Mouse (Mus musculus): ENCODE measurements at regions not wholly inside any gene's neighbourhood (a gene's known extent, or its start where the extent isn't known, plus 50 kb on each side); places are given as distances from the start of the nearest gene placed in this dataset.
"Not testable (repeated sequence)": the region's sequence is repeated elsewhere in the genome, so short reads cannot be mapped to it uniquely, and the experiment has no call there.

GRCm38 (mm10) chr14:14478159-14478558 lies 77.1 kb downstream of the Olfr721-ps1 start:
- 66% methylated on average over 2 of the region's 2 CpGs for WGBS
- not testable (repeated sequence) for H3K27me3 ChIP-seq (ENCODE audit: low read depth, poor library complexity, severe bottlenecking); H3K9me3 ChIP-seq (replicated peaks); H3K4me1 ChIP-seq; H3K36me3 ChIP-seq; DNase-seq (ENCODE audit: low spot score); H3K27ac ChIP-seq; H3K4me3 ChIP-seq

- no peaks in the 10 kb centered on the region for H3K4me1 ChIP-seq
- no peaks in the 10 kb centered on the region for H3K36me3 ChIP-seq
- WGBS, result 82% methylated on average over 1 of the region's 1 CpGs
- H3K27ac ChIP-seq, result no peak overlapping the region
- no peaks in the 10 kb centered on the region for H3K9me3 ChIP-seq (replicated peaks)
- H3K4me3 ChIP-seq, result no peak overlapping the region
- no peaks in the 10 kb centered on the region for H3K27me3 ChIP-seq (ENCODE audit: low read depth, poor library complexity, severe bottlenecking)
- DNase-seq (ENCODE audit: low spot score), result no peak
Measured at GRCm38 (mm10) chr14:14481840-14482239, 80.7 kb downstream of the Olfr721-ps1 start.

- Histone ChIP-seq H3K9me3 (replicated peaks) (no peaks in the 10 kb centered on the region), H3K27me3 (ENCODE audit: low read depth, poor library complexity, severe bottlenecking) (no peaks in the 10 kb centered on the region), H3K4me1 (no peaks in the 10 kb centered on the region), H3K27ac (no peak overlapping the region), H3K36me3 (no peaks in the 10 kb centered on the region), H3K4me3 (no peak overlapping the region)
- 95% methylated on average over 1 of the region's 1 CpGs for WGBS
- DNase-seq (ENCODE audit: low spot score), result no peak
Measured at GRCm38 (mm10) chr14:14486356-14486755, 85.3 kb downstream of the Olfr721-ps1 start.

- Histone ChIP-seq H3K9me3 (replicated peaks) (no peaks in the 10 kb centered on the region), H3K4me1 (no peaks in the 10 kb centered on the region), H3K36me3 (no peaks in the 10 kb centered on the region), H3K27ac (no peak overlapping the region), H3K27me3 (ENCODE audit: low read depth, poor library complexity, severe bottlenecking) (no peaks in the 10 kb centered on the region), H3K4me3 (no peak overlapping the region)
- DNase-seq (ENCODE audit: low spot score), result no peak
Measured at GRCm38 (mm10) chr14:14490501-14490900, 89.4 kb downstream of the Olfr721-ps1 start.

- no peak for DNase-seq (ENCODE audit: low spot score)
- H3K9me3 ChIP-seq (replicated peaks), result no peaks in the 10 kb centered on the region
Measured at GRCm38 (mm10) chr14:14492041-14492440, 90.9 kb downstream of the Olfr721-ps1 start.

GRCm38 (mm10) chr14:14511927-14512326 lies 110.8 kb downstream of the Olfr721-ps1 start:
- H3K27ac ChIP-seq, result no peak overlapping the region
- H3K4me1 ChIP-seq, result no peaks in the 10 kb centered on the region
- H3K27me3 ChIP-seq (ENCODE audit: low read depth, poor library complexity, severe bottlenecking), result no peaks in the 10 kb centered on the region
- no peaks in the 10 kb centered on the region for H3K9me3 ChIP-seq (replicated peaks)
- 89% methylated on average over 4 of the region's 4 CpGs for whole genome bisulfite sequencing
- no peak overlapping the region for H3K4me3 ChIP-seq
- H3K36me3 ChIP-seq, result no peaks in the 10 kb centered on the region
- DNase-seq (ENCODE audit: low spot score), result no peak

More at GRCm38 (mm10) chr14:14492041-14492440, 90.9 kb downstream of the Olfr721-ps1 start:
- H3K4me3 ChIP-seq, result no peak overlapping the region
- no peaks in the 10 kb centered on the region for H3K36me3 ChIP-seq
- H3K27ac ChIP-seq, result no peak overlapping the region
- H3K4me1 ChIP-seq, result no peaks in the 10 kb centered on the region
- no peaks in the 10 kb centered on the region for H3K27me3 ChIP-seq (ENCODE audit: low read depth, poor library complexity, severe bottlenecking)

- H3K36me3 ChIP-seq, result no peaks in the 10 kb centered on the region
- H3K27me3 ChIP-seq (ENCODE audit: low read depth, poor library complexity, severe bottlenecking), result no peaks in the 10 kb centered on the region
- WGBS, result 91% methylated on average over 2 of the region's 2 CpGs
- no peak overlapping the region for H3K27ac ChIP-seq
- no peaks in the 10 kb centered on the region for H3K4me1 ChIP-seq
- no peak overlapping the region for H3K4me3 ChIP-seq
- H3K9me3 ChIP-seq (replicated peaks), result no peaks in the 10 kb centered on the region
- DNase-seq (ENCODE audit: low spot score), result no peak
Measured at GRCm38 (mm10) chr14:14513056-14513455, 112.0 kb downstream of the Olfr721-ps1 start.

- H3K27ac ChIP-seq, result no peak overlapping the region
- no peak for DNase-seq (ENCODE audit: low spot score)
- H3K27me3 ChIP-seq (ENCODE audit: low read depth, poor library complexity, severe bottlenecking), result no peaks in the 10 kb centered on the region
- WGBS, result 88% methylated on average over 3 of the region's 3 CpGs
- no peaks in the 10 kb centered on the region for H3K4me1 ChIP-seq
- no peaks in the 10 kb centered on the region for H3K36me3 ChIP-seq
- no peaks in the 10 kb centered on the region for H3K9me3 ChIP-seq (replicated peaks)
- no peak overlapping the region for H3K4me3 ChIP-seq
Measured at GRCm38 (mm10) chr14:14513498-14513897, 112.4 kb downstream of the Olfr721-ps1 start.

- Histone ChIP-seq H3K36me3 (no peaks in the 10 kb centered on the region), H3K9me3 (replicated peaks) (no peaks in the 10 kb centered on the region), H3K27ac (no peak overlapping the region), H3K27me3 (ENCODE audit: low read depth, poor library complexity, severe bottlenecking) (no peaks in the 10 kb centered on the region), H3K4me3 (no peak overlapping the region), H3K4me1 (peaks cover 3% of the 10 kb centered on the region; the same call in 1 of the 2 replicates)
- DNase-seq (ENCODE audit: low spot score), result no peak
- 74% methylated on average over 1 of the region's 1 CpGs for WGBS
Measured at GRCm38 (mm10) chr14:14514440-14515172, 113.5 kb downstream of the Olfr721-ps1 start.

- DNase-seq (ENCODE audit: low spot score), result no peak
- Histone ChIP-seq H3K9me3 (replicated peaks) (no peaks in the 10 kb centered on the region), H3K4me3 (no peak overlapping the region), H3K27me3 (ENCODE audit: low read depth, poor library complexity, severe bottlenecking) (no peaks in the 10 kb centered on the region), H3K27ac (no peak overlapping the region), H3K4me1 (peaks cover 10% of the 10 kb centered on the region; the same call in 1 of the 2 replicates), H3K36me3 (no peaks in the 10 kb centered on the region)
- WGBS, result 83% methylated on average over 2 of the region's 2 CpGs
Measured at GRCm38 (mm10) chr14:14515363-14515762, 114.3 kb downstream of the Olfr721-ps1 start.

- Histone ChIP-seq H3K4me1 (peaks cover 12% of the 10 kb centered on the region; the same call in 1 of the 2 replicates), H3K9me3 (replicated peaks) (no peaks in the 10 kb centered on the region), H3K27ac (no peak overlapping the region), H3K27me3 (ENCODE audit: low read depth, poor library complexity, severe bottlenecking) (no peaks in the 10 kb centered on the region), H3K4me3 (no peak overlapping the region), H3K36me3 (no peaks in the 10 kb centered on the region)
- DNase-seq (ENCODE audit: low spot score), result no peak
- WGBS, result 91% methylated on average over 5 of the region's 5 CpGs
Measured at GRCm38 (mm10) chr14:14515918-14516317, 114.8 kb downstream of the Olfr721-ps1 start.

- Histone ChIP-seq H3K27ac (no peak overlapping the region), H3K4me3 (no peak overlapping the region), H3K9me3 (replicated peaks) (no peaks in the 10 kb centered on the region), H3K27me3 (ENCODE audit: low read depth, poor library complexity, severe bottlenecking) (no peaks in the 10 kb centered on the region), H3K36me3 (no peaks in the 10 kb centered on the region), H3K4me1 (peaks cover 12% of the 10 kb centered on the region; the same call in 1 of the 2 replicates)
- 66% methylated on average over 1 of the region's 1 CpGs for WGBS
- no peak for DNase-seq (ENCODE audit: low spot score)
Measured at GRCm38 (mm10) chr14:14518027-14518426, 116.9 kb downstream of the Olfr721-ps1 start.

- Histone ChIP-seq H3K27ac (no peak overlapping the region), H3K27me3 (ENCODE audit: low read depth, poor library complexity, severe bottlenecking) (no peaks in the 10 kb centered on the region), H3K4me3 (no peak overlapping the region), H3K36me3 (no peaks in the 10 kb centered on the region), H3K4me1 (peaks cover 12% of the 10 kb centered on the region; the same call in 1 of the 2 replicates), H3K9me3 (replicated peaks) (no peaks in the 10 kb centered on the region)
- no peak for DNase-seq (ENCODE audit: low spot score)
- 91% methylated on average over 2 of the region's 2 CpGs for WGBS
Measured at GRCm38 (mm10) chr14:14518841-14519240, 117.7 kb downstream of the Olfr721-ps1 start.

GRCm38 (mm10) chr14:14520195-14520594 lies 119.1 kb downstream of the Olfr721-ps1 start:
- H3K27ac ChIP-seq, result no peak overlapping the region
- H3K36me3 ChIP-seq, result no peaks in the 10 kb centered on the region
- DNase-seq (ENCODE audit: low spot score), result no peak
- no peaks in the 10 kb centered on the region for H3K27me3 ChIP-seq (ENCODE audit: low read depth, poor library complexity, severe bottlenecking)
- H3K4me3 ChIP-seq, result no peak overlapping the region
- H3K4me1 ChIP-seq, result peaks cover 12% of the 10 kb centered on the region; the same call in 1 of the 2 replicates
- no peaks in the 10 kb centered on the region for H3K9me3 ChIP-seq (replicated peaks)
